Mouse (Mus musculus) midbrain, embryonic 13.5 days (tissue): ENCODE measurements around the gene Spint2. TPM values are rescaled to one million over a fixed set of nuclear protein-coding genes. Genes with fewer than 3 reads are reported as not detected.

Experiments
- ATAC-seq: fragments of 200-750 bp; cut with Nextera tagmentation; 2 replicates; pipeline ENCODE4 v1.8.0; 2017; ENCODE audit warnings: mild to moderate bottlenecking, moderate TSS enrichment, moderate library complexity
- H3K27ac ChIP-seq: fragments of 300-500 bp; sonication (generic); 2 replicates; pipeline ENCODE4 v1.5.1; 2015; ENCODE audit warnings: inconsistent platforms, mild to moderate bottlenecking, moderate library complexity
- H3K27me3 ChIP-seq: fragments of 300-500 bp; sonication (generic); 2 replicates; pipeline ENCODE4 v1.6.1; 2015; ENCODE audit warnings: mild to moderate bottlenecking, inconsistent platforms
- H3K36me3 ChIP-seq: fragments of 300-500 bp; sonication (generic); 2 replicates; pipeline ENCODE4 v1.6.1; 2015; ENCODE audit warnings: mild to moderate bottlenecking, inconsistent platforms
- H3K4me1 ChIP-seq: fragments of 300-500 bp; sonication (generic); replicated peaks from 2 replicates; pipeline ENCODE4 v1.6.1; 2015; ENCODE audit warnings: inconsistent platforms
- H3K4me2 ChIP-seq: fragments of 300-500 bp; sonication (generic); replicated peaks from 2 replicates; pipeline ENCODE4 v1.6.1; 2015; ENCODE audit warnings: moderate library complexity, mild to moderate bottlenecking, inconsistent platforms
- H3K4me3 ChIP-seq: fragments of 300-500 bp; sonication (generic); replicated peaks from 2 replicates; pipeline ENCODE4 v1.5.1; 2015; ENCODE audit warnings: mild to moderate bottlenecking, inconsistent platforms
- H3K9ac ChIP-seq: fragments of 300-500 bp; sonication (generic); replicated peaks from 2 replicates; pipeline ENCODE4 v1.6.1; 2015; ENCODE audit warnings: mild to moderate bottlenecking, inconsistent platforms
- H3K9me3 ChIP-seq: fragments of 300-500 bp; sonication (generic); 2 replicates; pipeline ENCODE4 v1.6.1; 2016; ENCODE audit warnings: mild to moderate bottlenecking, inconsistent platforms
- WGBS: fragments of 180-500 bp; shearing (Covaris S2); methylation state at CpG from one replicate; pipeline ENCODE4 v1.1.7; 2015; 5-methylcytosine and 5-hydroxymethylcytosine counted together
- polyA plus RNA-seq: library from polyadenylated mRNA; unstranded; fragments of >200 nt; fragmentation: Nextera tagmentation; extraction: Ambion mirVana; gene quantifications from 2 replicates; pipeline ENCODE4 v1.2.1, GENCODE M21; 2015

The Spint2 gene
- polyA plus RNA-seq, 1 experiment from 2014 or later: 26.1 TPM

- Histone ChIP-seq H3K9ac (peak within 1 kb of the TSS; percentile 67), H3K4me1 (peaks cover 48% of the 10 kb centered on the region), H3K4me2 (peak within 1 kb of the TSS; percentile 95), H3K36me3 (no peaks in the 10 kb centered on the region), H3K9me3 (no peaks in the 10 kb centered on the region), H3K27ac (no peak within 1 kb of the TSS), H3K4me3 (peak within 1 kb of the TSS; percentile 49), H3K27me3 (peaks cover 16% of the 10 kb centered on the region)
- ATAC-seq: peak; percentile 41
- WGBS: 1% methylated on average over 59 of the region's 59 CpGs
Measured at GRCm38 (mm10) chr7:29288942-29289638, 7.4 kb upstream of the Spint2 start, which contains the start of gene Ppp1r14a. Gene Ppp1r14a, plus strand, starts transcription at chr7:29289308.

- WGBS: 90% methylated on average over 2 of the region's 2 CpGs
- ATAC-seq: no peak
- Histone ChIP-seq H3K4me1 (peaks cover 38% of the 10 kb centered on the region), H3K27ac (no peak overlapping the region), H3K4me3 (no peak overlapping the region), H3K4me2 (no peak overlapping the region), H3K9me3 (no peaks in the 10 kb centered on the region), H3K9ac (no peak overlapping the region), H3K36me3 (no peaks in the 10 kb centered on the region), H3K27me3 (peaks cover 16% of the 10 kb centered on the region)
Measured at GRCm38 (mm10) chr7:29288079-29288478, 6.4 kb upstream of the Spint2 start.

- Histone ChIP-seq H3K9me3 (no peaks in the 10 kb centered on the region), H3K4me3 (no peak overlapping the region), H3K4me2 (no peak overlapping the region), H3K27ac (no peak overlapping the region), H3K9ac (no peak overlapping the region), H3K27me3 (peaks cover 22% of the 10 kb centered on the region), H3K36me3 (no peaks in the 10 kb centered on the region), H3K4me1 (peaks cover 32% of the 10 kb centered on the region)
- ATAC-seq: no peak
- WGBS: 92% methylated on average over 7 of the region's 7 CpGs
Measured at GRCm38 (mm10) chr7:29287481-29287880, 5.8 kb upstream of the Spint2 start.

- ATAC-seq: no peak
- Histone ChIP-seq H3K27me3 (peaks cover 50% of the 10 kb centered on the region), H3K4me2 (no peak overlapping the region), H3K4me3 (no peak overlapping the region), H3K9me3 (no peaks in the 10 kb centered on the region), H3K36me3 (no peaks in the 10 kb centered on the region), H3K9ac (no peak overlapping the region), H3K4me1 (peaks cover 26% of the 10 kb centered on the region), H3K27ac (no peak overlapping the region)
- 91% methylated on average over 6 of the region's 6 CpGs for WGBS
Measured at GRCm38 (mm10) chr7:29284523-29284922, 2.8 kb upstream of the Spint2 start.

- Histone ChIP-seq H3K4me1 (peaks cover 19% of the 10 kb centered on the region), H3K27me3 (peaks cover 50% of the 10 kb centered on the region), H3K36me3 (no peaks in the 10 kb centered on the region), H3K9me3 (no peaks in the 10 kb centered on the region), H3K27ac (no peak overlapping the region), H3K9ac (no peak overlapping the region), H3K4me2 (no peak overlapping the region), H3K4me3 (no peak overlapping the region)
- ATAC-seq: no peak
- WGBS: 89% methylated on average over 4 of the region's 4 CpGs
Measured at GRCm38 (mm10) chr7:29283876-29284275, 2.2 kb upstream of the Spint2 start.

- Histone ChIP-seq H3K4me2 (peak overlapping the region; percentile 97), H3K27ac (no peak overlapping the region), H3K9ac (peak overlapping the region; percentile 68), H3K36me3 (no peaks in the 10 kb centered on the region), H3K9me3 (no peaks in the 10 kb centered on the region), H3K4me3 (peak overlapping the region; percentile 59), H3K27me3 (peaks cover 45% of the 10 kb centered on the region), H3K4me1 (peaks cover 17% of the 10 kb centered on the region)
- peak; percentile 28 for ATAC-seq
- WGBS: 11% methylated on average over 21 of the region's 21 CpGs
Measured at GRCm38 (mm10) chr7:29282074-29282554, 402 bp upstream of the Spint2 start.

GRCm38 (mm10) chr7:29280801-29281200 is 911 bp downstream of the Spint2 start:
- Histone ChIP-seq H3K27ac (no peak overlapping the region), H3K9me3 (no peaks in the 10 kb centered on the region), H3K36me3 (no peaks in the 10 kb centered on the region), H3K4me2 (peak overlapping the region; percentile 97), H3K9ac (peak overlapping the region; percentile 68), H3K4me3 (peak overlapping the region; percentile 59), H3K27me3 (peaks cover 42% of the 10 kb centered on the region), H3K4me1 (peaks cover 17% of the 10 kb centered on the region)
- no peak for ATAC-seq
- WGBS: 14% methylated on average over 13 of the region's 13 CpGs

- peaks cover 40% of the 10 kb centered on the region for H3K27me3 ChIP-seq
- no peak overlapping the region for H3K27ac ChIP-seq
- H3K4me1 ChIP-seq: peaks cover 17% of the 10 kb centered on the region
- H3K9me3 ChIP-seq: no peaks in the 10 kb centered on the region
- no peak for ATAC-seq
- no peak overlapping the region for H3K4me3 ChIP-seq
- H3K36me3 ChIP-seq: no peaks in the 10 kb centered on the region
- 93% methylated on average over 8 of the region's 8 CpGs for WGBS
- H3K9ac ChIP-seq: no peak overlapping the region
- no peak overlapping the region for H3K4me2 ChIP-seq
Measured at GRCm38 (mm10) chr7:29279924-29280323, 1.8 kb downstream of the Spint2 start.

- Histone ChIP-seq H3K9ac (no peak overlapping the region), H3K4me1 (peaks cover 17% of the 10 kb centered on the region), H3K27ac (no peak overlapping the region), H3K4me2 (no peak overlapping the region), H3K4me3 (no peak overlapping the region), H3K9me3 (no peaks in the 10 kb centered on the region), H3K27me3 (peaks cover 34% of the 10 kb centered on the region), H3K36me3 (no peaks in the 10 kb centered on the region)
- no peak for ATAC-seq
Measured at GRCm38 (mm10) chr7:29279261-29279660, 2.5 kb downstream of the Spint2 start.

- peaks cover 28% of the 10 kb centered on the region for H3K27me3 ChIP-seq
- peaks cover 17% of the 10 kb centered on the region for H3K4me1 ChIP-seq
- no peak overlapping the region for H3K4me2 ChIP-seq
- ATAC-seq: no peak
- no peaks in the 10 kb centered on the region for H3K9me3 ChIP-seq
- no peak overlapping the region for H3K27ac ChIP-seq
- no peaks in the 10 kb centered on the region for H3K36me3 ChIP-seq
- no peak overlapping the region for H3K4me3 ChIP-seq
- WGBS: 94% methylated on average over 4 of the region's 4 CpGs
- H3K9ac ChIP-seq: no peak overlapping the region
Measured at GRCm38 (mm10) chr7:29277510-29277909, 4.2 kb downstream of the Spint2 start.

GRCm38 (mm10) chr7:29276715-29277114 is 5.0 kb downstream of the Spint2 start:
- 82% methylated on average over 5 of the region's 5 CpGs for WGBS
- Histone ChIP-seq H3K36me3 (no peaks in the 10 kb centered on the region), H3K9ac (no peak overlapping the region), H3K4me2 (no peak overlapping the region), H3K4me1 (peaks cover 10% of the 10 kb centered on the region), H3K27ac (no peak overlapping the region), H3K9me3 (no peaks in the 10 kb centered on the region), H3K27me3 (peaks cover 20% of the 10 kb centered on the region), H3K4me3 (no peak overlapping the region)
- ATAC-seq: no peak

GRCm38 (mm10) chr7:29271687-29272465 is 9.8 kb downstream of the Spint2 start:
- Histone ChIP-seq H3K27ac (no peak overlapping the region), H3K9ac (no peak overlapping the region), H3K9me3 (no peaks in the 10 kb centered on the region), H3K27me3 (no peaks in the 10 kb centered on the region), H3K4me3 (no peak overlapping the region), H3K4me1 (no peaks in the 10 kb centered on the region), H3K36me3 (no peaks in the 10 kb centered on the region), H3K4me2 (no peak overlapping the region)
- ATAC-seq: no peak
- WGBS: 82% methylated on average over 8 of the region's 8 CpGs
